Mouse (Mus musculus): ENCODE measurements around the gene Krba1.

DNA sequence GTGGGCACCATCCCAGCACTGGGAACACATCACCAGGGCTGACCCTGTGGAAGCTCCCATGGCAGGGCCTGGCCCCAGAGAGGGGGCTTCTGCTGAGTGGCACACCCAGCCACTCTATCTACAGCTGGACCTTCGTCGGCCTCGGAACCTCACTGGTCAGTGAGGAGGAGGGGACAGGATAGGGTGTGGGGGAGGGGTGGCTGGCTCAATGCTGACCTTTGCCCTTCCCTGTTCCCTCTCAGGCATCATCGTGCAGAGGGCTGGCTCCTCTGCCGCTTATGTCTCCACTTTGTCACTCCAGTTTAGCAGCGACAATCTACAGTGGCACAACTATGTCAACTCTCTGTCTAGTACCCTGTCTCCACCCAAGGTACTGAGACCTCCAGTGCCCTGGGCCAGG lies 71.3 kb downstream of the Krba1 start:
- TF ChIP-seq CTCF (IDR thresholded peaks at IDR 0.05; ENCODE audit: borderline replicate concordance, extremely low read depth, insufficient read depth, insufficient read length) = no peak
- no peak for TF ChIP-seq POLR2A (IDR thresholded peaks at IDR 0.05; ENCODE audit: borderline replicate concordance, extremely low read depth, insufficient read depth, insufficient read length, poor library complexity, severe bottlenecking)
